Mouse (Mus musculus) adrenal gland, postnatal 36 days (tissue): Measurements from ENCODE around the gene 4933402D24Rik. TPM values are rescaled to one million over a fixed set of nuclear protein-coding genes. Genes with fewer than 3 reads are reported as not detected.
A peak's percentile ranks its signal among the peaks of the same experiment; 100 is the strongest.

Experiments used
- DNase-seq, 2 experiments: peaks; one replicate each; pipeline ENCODE4 v3.0.0; 2021; ENCODE audit warnings: mixed read lengths in 1 of 2
- long read RNA-seq, 2 experiments: library from polyadenylated mRNA; stranded (forward); transcript quantifications; one replicate each; pipeline ENCODE4 v2.0.0; 2021; ENCODE audit warnings: borderline sequencing depth in 2 of 2
- total RNA-seq, 2 experiments: library from RNA; stranded (reverse); gene quantifications; 2 replicates each; pipeline ENCODE4 v1.2.3; 2021

Gene 4933402D24Rik
- not detected for total RNA-seq
- long read RNA-seq, experiment 1, result 0 reads
- long read RNA-seq, experiment 2, result 0 reads

- DNase-seq, result no peak
Measured at GRCm38 (mm10) chr1:63769167-63769566, at the start of gene 4933402D24Rik. 4933402D24Rik (minus strand) TSS chr1:63769267.

DNA sequence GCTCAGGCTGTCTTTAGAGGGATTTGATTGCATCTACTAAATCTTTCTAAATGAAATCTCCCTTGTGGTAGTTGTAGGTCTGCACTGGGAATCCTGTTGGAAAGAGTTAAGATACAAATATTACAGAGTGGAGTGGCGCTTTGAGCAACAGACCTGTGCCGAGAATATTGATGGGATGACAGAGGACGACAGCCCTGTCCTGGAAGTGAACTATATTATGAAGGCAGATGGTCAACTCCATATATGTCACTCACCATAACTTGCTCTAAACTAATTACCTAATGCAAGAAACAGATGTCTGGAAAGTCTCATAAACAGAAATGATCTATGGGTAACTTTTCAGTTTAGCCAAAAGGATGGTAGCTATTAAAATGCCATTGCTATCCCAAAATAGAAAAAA lies 39.5 kb upstream of the 4933402D24Rik start:
- DNase-seq, result no peak

DNA sequence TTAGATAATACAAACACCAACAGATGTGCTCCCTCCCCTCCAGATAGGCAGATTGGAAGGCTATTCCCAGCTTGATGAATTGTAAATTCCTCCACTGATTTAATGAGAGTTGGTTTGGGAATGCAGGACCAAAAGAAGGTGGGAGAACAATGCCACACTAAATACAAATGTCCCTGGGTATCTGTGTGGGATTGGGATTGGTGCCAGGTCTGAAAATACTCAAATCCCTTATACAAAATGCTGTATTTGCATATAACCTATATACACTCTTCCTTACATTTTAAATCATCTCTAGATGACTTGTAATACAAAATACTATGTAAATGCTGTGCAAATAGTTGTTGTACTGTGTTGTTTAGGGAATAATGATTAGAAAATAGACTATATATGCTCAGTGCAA lies 36.0 kb upstream of the 4933402D24Rik start:
- DNase-seq, result no peak

DNA sequence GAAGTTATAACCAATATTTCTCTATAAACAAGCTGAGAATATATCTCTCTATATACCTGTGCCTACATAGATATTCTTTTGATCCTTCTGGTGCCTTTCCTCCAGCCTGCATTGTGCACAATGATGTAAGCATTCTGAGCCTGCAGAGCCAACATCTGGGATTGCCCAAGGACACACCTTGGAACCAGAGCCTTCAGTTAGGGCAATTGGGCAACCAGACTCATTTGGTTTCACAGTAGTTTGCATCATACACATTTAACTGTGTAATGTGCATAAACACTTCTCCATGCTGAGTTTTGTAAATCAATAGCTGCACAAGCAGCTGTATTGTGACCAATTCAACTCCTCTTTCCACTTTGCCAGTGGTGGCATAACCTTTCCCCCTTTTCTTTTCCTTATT lies 25.3 kb upstream of the 4933402D24Rik start:
- peak; percentile 12 to 53 for DNase-seq

DNA sequence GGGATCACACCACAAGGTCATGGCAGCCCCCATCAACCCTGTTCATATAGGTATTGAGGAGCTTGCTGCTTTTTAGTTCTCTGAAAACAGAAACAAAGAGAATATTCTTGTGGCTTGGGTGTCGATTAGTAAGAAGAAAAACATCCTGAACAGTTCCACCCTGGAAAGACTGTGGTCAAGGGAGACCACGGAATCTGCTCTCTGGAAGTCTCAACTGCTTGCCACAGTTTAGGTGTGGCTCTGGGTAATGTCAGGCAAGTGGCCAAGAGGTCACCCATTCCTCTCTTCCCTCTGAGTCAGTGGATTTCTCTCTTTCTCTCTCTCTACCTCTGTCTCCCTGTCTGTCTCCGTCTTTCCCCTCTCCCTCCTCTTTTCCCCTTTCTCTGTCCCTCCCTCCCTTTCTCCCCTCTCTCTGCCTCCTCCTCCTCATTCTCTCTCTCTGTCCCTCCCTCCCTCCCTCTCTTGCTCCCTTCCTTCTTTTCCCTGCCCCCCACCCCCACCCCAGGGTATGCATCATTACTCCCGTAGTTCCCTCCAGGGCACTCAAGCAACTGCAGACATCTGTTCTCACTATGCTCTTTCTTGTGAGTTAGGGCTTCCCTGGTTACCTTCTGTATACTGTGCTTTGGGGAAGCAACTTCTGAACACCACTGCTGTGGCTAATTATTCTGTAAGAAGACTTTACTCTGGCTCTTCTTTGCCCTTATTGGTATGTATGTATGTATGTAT lies 8.0 kb upstream of the 4933402D24Rik start:
- no peak for DNase-seq

DNA sequence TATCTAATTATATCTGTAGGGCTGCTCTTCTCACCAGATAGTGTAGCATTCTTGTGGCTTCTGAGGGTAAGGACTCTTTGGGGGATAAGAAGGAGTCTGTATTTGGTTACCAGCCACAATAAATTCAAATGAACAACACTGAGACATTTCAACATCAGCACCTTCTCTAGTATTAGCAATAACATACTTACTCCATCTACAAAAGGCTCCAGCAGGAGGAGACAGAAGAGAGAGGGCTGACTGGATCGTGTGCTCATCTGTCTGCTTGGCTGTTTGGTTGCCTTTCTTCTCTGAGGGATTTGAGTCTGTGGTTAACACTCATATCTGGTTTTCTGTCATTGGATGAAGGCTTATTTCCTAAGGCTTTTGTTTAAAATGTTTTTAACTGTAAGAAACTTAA lies 7.3 kb upstream of the 4933402D24Rik start:
- DNase-seq, result no peak

DNA sequence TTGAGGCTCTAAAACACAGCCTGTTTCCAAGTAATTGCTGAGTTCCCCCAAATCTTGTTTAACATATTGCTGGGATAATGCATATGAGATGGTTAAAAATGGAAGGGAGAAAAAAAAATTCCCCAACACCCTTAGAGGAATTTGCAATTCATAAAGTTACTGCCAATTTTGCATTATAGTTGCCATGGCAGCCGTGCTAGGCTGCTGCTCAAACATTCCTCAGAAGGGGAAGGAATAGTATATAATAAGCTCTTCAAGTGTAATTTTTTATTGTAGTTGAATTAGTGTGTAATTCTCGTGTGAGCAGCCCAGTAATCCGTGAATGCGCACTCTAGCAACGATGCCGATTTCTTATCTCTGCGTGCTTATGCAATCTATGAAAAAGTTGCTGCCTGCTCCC lies 1.2 kb upstream of the 4933402D24Rik start:
- DNase-seq, result no peak

DNA sequence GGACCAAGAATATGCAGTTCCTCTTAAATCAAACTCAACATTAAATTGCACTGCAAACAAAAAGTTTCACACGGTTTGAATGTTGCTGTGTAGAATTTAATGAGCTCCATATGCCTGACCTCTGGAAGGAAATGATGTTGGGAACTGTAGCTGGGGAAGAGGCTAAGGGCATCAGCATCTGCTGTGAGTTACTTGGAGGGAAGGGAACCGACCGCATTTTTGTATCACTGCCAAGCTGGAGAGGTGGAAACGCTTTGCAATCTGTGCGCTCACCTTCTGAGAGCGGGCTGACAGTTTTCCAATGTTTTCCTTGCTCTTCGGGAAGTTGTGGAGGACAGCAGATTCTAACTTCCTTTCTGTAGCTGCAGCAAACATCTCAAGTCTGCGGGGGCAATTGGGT lies 955 bp downstream of the 4933402D24Rik start:
- no peak for DNase-seq

- DNase-seq, result no peak
Measured at GRCm38 (mm10) chr1:63764395-63764794, 4.7 kb downstream of the 4933402D24Rik start.

DNA sequence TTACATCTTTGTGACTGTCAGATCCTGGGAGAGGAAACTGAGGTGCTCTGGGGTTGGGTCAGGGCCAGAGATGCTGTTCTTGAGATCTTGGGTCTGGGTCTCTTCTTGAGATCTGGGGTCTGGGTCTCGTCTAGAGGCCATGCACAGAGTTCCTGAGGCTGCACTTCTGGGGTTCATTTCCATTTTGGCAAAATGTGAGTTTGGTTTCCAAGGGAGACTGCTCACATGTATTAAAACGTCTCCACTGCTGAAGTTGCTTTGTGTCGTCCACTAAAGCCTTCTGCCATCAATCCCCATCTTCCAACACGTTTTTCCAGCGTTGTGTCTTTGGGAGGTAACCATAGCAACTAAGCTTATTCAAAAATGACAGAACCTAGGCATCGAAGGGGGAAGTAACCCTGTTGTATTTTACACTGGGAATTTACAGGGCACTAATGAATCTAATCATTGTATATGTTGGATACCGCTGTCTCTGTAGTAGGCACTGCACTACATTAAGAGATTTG lies 5.1 kb downstream of the 4933402D24Rik start:
- no peak for DNase-seq

DNA sequence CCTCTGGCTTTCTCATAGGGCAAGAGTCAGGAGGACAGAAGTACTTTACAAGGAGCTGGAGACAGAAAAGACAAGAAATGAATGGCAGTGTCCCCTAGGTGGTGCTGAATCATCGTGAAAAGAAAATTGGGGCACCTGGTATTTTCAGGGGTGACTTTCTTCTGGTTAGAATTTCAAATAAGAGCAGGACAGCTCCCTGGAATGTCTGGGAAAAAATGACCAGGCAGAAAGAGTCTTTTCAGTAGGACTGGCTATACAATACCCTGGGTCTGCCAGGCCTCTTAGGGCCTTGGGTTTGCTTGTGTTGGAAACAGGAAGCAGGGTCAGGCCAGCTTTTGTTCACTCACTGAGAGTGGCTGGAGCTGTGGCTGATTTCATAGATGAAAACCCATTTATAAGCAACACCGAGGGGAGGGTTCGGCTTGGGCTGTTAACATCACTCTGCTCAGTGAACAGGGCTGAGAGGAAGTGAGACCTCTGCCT lies 5.8 kb downstream of the 4933402D24Rik start:
- peak; percentile 30 to 51 for DNase-seq

GRCm38 (mm10) chr1:63756005-63756404 lies 13.1 kb downstream of the 4933402D24Rik start:
- no peak for DNase-seq

DNA sequence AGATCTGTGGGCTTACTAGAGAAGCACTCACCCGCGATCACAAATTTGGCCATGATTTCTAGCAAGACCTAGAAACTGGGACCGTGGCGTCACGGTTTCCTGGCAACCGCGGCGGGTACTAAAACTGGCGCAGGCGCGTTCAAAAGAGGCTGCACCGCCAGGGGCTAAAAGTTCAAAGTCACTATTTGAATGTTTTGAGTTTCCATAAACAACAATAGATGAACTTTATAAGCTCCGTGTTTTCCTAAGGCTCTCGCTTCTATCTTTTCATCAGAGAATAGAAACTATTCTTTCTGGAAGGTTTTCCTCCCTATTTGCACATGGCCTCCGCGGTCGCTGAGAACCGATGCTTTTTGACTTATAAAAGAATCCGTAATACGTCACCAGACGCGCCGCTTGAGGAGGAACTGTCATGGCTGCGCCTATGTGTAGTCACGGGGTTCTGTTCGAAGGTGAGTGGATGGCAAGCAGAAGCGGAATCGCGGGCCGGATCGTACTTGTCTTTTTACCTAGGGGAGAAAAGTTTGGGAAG lies 38.8 kb downstream of the 4933402D24Rik start, which contains the start of the genes Mdh1b and Fastkd2:
TSS of gene Mdh1b (minus strand) at position 79 of the 532 bp plus-strand sequence.
TSS of gene Fastkd2 (plus strand) at position 375 of the 532 bp plus-strand sequence.
- peak; percentile 89 to 90 for DNase-seq

DNA sequence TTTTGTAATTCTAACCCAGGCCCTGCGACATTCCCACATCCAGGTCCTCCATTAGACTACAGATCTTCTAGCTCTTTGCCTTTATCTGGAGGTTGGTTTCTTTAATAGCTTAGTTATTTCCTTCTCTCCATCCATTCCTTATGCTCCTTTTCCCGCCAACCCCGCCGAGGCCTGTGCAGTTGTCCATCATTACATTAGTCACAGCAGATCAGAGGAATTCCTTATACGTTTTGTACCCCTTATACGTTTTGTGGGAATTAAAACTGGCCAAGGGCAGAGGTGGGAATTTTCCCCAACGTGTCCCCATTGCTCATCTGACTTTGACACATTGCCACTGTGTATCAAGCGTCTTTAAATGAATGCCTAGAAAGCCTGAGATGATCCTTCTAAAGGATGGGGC lies 39.3 kb downstream of the 4933402D24Rik start:
- peak; percentile 1 for DNase-seq

DNA sequence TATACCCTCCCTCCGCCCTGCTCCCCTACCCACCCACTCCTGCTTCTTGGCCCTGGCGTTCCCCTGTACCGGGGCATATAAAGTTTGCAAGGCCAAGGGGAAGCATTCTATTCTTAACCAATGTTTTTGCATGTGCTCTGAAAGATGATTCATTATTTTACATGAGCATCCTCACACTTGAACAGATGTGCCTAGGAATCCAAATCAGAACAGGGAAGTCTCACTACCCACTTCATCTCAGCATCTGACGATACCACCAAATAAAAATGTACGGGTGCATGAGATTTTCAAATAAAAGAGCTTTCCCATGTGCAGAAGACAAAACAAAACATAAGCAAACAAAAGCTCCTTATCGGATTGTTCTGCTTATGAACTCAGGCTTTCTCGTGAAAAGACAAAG lies 48.9 kb downstream of the 4933402D24Rik start:
- no peak for DNase-seq

DNA sequence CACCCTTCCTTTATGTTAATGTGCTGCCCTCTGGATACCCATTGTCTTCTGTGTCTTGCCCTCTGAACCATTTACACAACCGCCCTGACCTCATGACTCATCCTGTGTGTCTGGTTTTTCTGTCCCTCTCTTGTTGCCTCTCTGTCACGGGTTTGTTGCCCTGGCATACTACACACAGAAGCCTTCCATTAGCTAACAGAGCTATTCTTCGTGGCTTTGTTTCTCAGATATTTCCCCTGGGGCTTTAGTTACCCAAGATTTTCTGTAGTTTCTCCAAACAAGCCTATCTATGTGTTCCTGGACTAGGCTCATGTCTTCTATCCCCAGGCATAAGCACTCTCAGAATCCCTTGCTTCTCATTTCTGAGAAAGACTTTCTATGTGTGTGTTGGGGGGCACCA lies 60.2 kb downstream of the 4933402D24Rik start:
- DNase-seq, result no peak

DNA sequence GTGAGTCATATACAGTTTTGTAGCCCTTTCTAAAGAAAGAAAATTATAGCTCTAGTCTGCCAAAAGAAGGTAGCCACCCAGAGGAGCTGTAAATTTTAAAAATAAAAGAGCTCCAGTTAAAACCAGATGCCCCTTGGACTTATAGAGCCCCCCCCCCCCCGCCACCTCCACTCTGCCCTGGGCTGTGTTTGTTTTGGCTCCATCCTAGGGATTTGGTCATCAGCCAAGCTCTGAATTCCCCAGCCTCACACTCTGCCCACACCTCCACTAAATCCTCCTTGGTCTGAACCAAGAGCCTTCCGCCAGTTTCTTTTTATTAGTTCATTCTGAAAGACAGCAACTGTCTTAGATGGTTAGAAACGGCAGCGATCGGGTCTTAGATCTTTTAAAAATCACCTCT lies 63.3 kb downstream of the 4933402D24Rik start:
- peak in 1 of 2 experiments; percentile 3 for DNase-seq

Other genes starting within 250 kb of the 4933402D24Rik start
- gene Gm39653, start 153.3 kb downstream of the 4933402D24Rik start, total RNA-seq, result not detected
- gene Dytn, start 82.3 kb downstream of the 4933402D24Rik start, total RNA-seq, result not detected
- gene Mdh1b, start 38.9 kb downstream of the 4933402D24Rik start, total RNA-seq, result not detected
- gene Fastkd2, start 38.7 kb downstream of the 4933402D24Rik start, total RNA-seq, result 10 to 100 TPM; 22.7 to 29.2 TPM